Mouse (Mus musculus): Measurements from ENCODE around the gene St7. TPM values are rescaled to one million over a fixed set of nuclear protein-coding genes. Genes with fewer than 3 reads are reported as not detected.
"Not testable (repeated sequence)": the region's sequence is repeated elsewhere in the genome, so short reads cannot be mapped to it uniquely, and the experiment has no call there.

St7 gene
- polyA plus RNA-seq, 1 experiment from 2014 or later = 24.5 TPM

DNA sequence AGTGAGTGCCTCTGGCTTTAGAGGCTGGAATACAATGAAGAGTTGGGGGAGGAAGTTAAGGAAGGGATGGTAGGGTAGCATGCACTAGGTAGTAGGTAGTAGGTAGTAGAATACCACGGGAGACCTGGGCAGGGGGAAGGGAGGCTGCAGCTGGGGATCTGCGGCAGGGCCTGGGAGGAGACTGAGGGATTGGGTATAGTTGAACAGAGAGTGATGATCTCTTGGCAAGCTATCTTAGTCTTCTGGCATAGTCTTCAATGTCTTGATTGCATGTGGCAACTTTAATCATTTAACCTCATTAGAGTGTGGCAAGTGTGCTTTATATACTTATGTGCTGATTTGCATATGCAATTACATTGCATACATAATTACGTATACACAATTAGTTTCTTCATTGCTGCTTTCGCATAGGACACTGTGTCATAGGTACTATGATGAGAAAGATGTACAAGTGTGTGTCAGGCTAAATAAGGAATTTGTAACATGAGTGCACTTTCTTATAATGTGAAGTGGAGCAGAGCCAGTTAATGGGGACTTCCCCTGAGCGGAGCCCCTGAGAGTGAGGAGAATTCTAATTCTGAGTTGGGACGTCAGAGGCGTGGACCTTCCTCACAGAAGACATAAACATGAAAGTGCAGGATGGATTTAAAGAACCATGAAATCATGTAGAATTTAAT is 8.3 kb downstream of the St7 start:
- no peak overlapping the region for H3K27ac ChIP-seq (ENCODE audit: low read length)
- no peak for DNase-seq (ENCODE audit: low spot score)
- H3K27me3 ChIP-seq (replicated peaks; ENCODE audit: insufficient read depth, low read length) = no peaks in the 10 kb centered on the region
- no peak for ATAC-seq
- no peak overlapping the region for H3K4me2 ChIP-seq (replicated peaks; ENCODE audit: low read depth, low read length)
- no peak overlapping the region for H3K9ac ChIP-seq (replicated peaks; ENCODE audit: low read depth)
- H3K9me3 ChIP-seq (ENCODE audit: low read length) = no peaks in the 10 kb centered on the region
- peaks cover 2% of the 10 kb centered on the region; the same call in 1 of the 2 replicates for H3K4me1 ChIP-seq (ENCODE audit: insufficient read depth, low read depth, low read length)
- H3K36me3 ChIP-seq (ENCODE audit: insufficient read depth, low read length) = no peaks in the 10 kb centered on the region
- TF ChIP-seq CTCF (IDR thresholded peaks at IDR 0.05) = no peak
- no peak for TF ChIP-seq EP300 (IDR thresholded peaks at IDR 0.05)
- no peak overlapping the region for H3K4me3 ChIP-seq (ENCODE audit: low read depth, low read length)
- 56% methylated on average over 7 of the region's 7 CpGs for WGBS

DNA sequence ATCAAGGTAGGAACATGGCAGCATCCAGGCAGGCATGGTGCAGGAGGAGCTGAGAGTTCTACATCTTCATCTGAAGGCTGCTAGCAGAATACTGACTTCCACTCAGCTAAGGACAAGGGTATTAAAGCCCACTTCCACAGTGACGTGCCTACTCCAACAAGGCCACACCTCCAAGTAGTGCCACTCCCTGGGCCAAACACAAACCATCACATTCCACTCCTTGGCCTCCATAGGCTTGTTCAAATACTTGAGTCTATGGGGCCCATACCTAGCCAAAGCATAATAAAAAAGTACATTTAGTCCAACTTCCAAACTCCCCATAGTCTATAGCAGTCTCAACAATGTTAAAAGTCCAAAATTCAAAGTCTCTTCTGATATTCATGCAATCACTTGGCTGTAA is 11.3 kb downstream of the St7 start:
- not testable (repeated sequence) for H3K27ac ChIP-seq (ENCODE audit: low read length); H3K4me3 ChIP-seq (ENCODE audit: low read depth, low read length); DNase-seq (ENCODE audit: low spot score); H3K9ac ChIP-seq (replicated peaks; ENCODE audit: low read depth); H3K4me2 ChIP-seq (replicated peaks; ENCODE audit: low read depth, low read length); H3K27me3 ChIP-seq (replicated peaks; ENCODE audit: insufficient read depth, low read length); H3K9me3 ChIP-seq (ENCODE audit: low read length); H3K36me3 ChIP-seq (ENCODE audit: insufficient read depth, low read length); H3K4me1 ChIP-seq (ENCODE audit: insufficient read depth, low read depth, low read length)
- ATAC-seq = peak; percentile 60
- WGBS = 59% methylated on average over 1 of the region's 1 CpGs

DNA sequence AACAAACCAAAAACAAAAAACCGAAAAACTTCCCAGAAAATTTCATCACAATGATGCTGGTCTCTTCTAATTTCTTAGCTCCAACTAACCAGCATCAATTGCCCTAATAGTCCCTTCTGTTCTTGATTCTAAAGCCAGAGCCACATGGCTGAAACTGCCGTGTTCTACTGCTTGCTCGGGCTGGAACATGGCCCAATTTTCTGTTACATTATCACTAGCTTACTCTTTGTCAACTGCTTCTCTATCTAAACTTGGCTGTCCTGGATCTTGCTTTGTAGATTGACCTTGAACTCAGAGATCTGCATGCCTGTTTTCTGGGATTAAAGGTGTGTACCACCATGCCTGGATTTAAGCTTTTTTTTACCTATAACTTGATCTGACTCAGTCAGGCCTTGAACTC is 13.2 kb downstream of the St7 start:
- no peaks in the 10 kb centered on the region for H3K9me3 ChIP-seq (ENCODE audit: low read length)
- no peak overlapping the region for H3K27ac ChIP-seq (ENCODE audit: low read length)
- 76% methylated on average over 3 of the region's 3 CpGs for WGBS
- H3K27me3 ChIP-seq (replicated peaks; ENCODE audit: insufficient read depth, low read length) = no peaks in the 10 kb centered on the region
- no peak overlapping the region for H3K4me2 ChIP-seq (replicated peaks; ENCODE audit: low read depth, low read length)
- ATAC-seq (no peak), DNase-seq (ENCODE audit: low spot score) (no peak)
- H3K36me3 ChIP-seq (ENCODE audit: insufficient read depth, low read length) = no peaks in the 10 kb centered on the region
- TF ChIP-seq CTCF (IDR thresholded peaks at IDR 0.05) (no peak), EP300 (IDR thresholded peaks at IDR 0.05) (no peak)
- no peak overlapping the region for H3K9ac ChIP-seq (replicated peaks; ENCODE audit: low read depth)
- H3K4me1 ChIP-seq (ENCODE audit: insufficient read depth, low read depth, low read length) = no peaks in the 10 kb centered on the region
- no peak overlapping the region for H3K4me3 ChIP-seq (ENCODE audit: low read depth, low read length)

GRCm38 (mm10) chr6:17718978-17719377 is 26.2 kb downstream of the St7 start:
- Histone ChIP-seq H3K36me3 (ENCODE audit: insufficient read depth, low read length) (no peaks in the 10 kb centered on the region), H3K27me3 (replicated peaks; ENCODE audit: insufficient read depth, low read length) (no peaks in the 10 kb centered on the region), H3K9me3 (ENCODE audit: low read length) (no peaks in the 10 kb centered on the region), H3K4me2 (replicated peaks; ENCODE audit: low read depth, low read length) (no peak overlapping the region), H3K9ac (replicated peaks; ENCODE audit: low read depth) (no peak overlapping the region), H3K27ac (ENCODE audit: low read length) (no peak overlapping the region), H3K4me3 (ENCODE audit: low read depth, low read length) (no peak overlapping the region), H3K4me1 (ENCODE audit: insufficient read depth, low read depth, low read length) (no peaks in the 10 kb centered on the region; the same call in 1 of the 2 replicates)
- ATAC-seq (no peak), DNase-seq (ENCODE audit: low spot score) (no peak)
- 89% methylated on average over 7 of the region's 7 CpGs for WGBS
- TF ChIP-seq CTCF (IDR thresholded peaks at IDR 0.05) = no peak
- no peak for TF ChIP-seq EP300 (IDR thresholded peaks at IDR 0.05)

GRCm38 (mm10) chr6:17719423-17719822 is 26.7 kb downstream of the St7 start:
- TF ChIP-seq CTCF (IDR thresholded peaks at IDR 0.05) (no peak), EP300 (IDR thresholded peaks at IDR 0.05) (no peak)
- H3K4me1 ChIP-seq (ENCODE audit: insufficient read depth, low read depth, low read length) = no peaks in the 10 kb centered on the region; the same call in 1 of the 2 replicates
- H3K36me3 ChIP-seq (ENCODE audit: insufficient read depth, low read length) = no peaks in the 10 kb centered on the region
- no peak for DNase-seq (ENCODE audit: low spot score)
- no peaks in the 10 kb centered on the region for H3K27me3 ChIP-seq (replicated peaks; ENCODE audit: insufficient read depth, low read length)
- no peaks in the 10 kb centered on the region for H3K9me3 ChIP-seq (ENCODE audit: low read length)
- H3K4me3 ChIP-seq (ENCODE audit: low read depth, low read length) = no peak overlapping the region
- ATAC-seq = no peak
- no peak overlapping the region for H3K9ac ChIP-seq (replicated peaks; ENCODE audit: low read depth)
- H3K27ac ChIP-seq (ENCODE audit: low read length) = no peak overlapping the region
- WGBS = 89% methylated on average over 5 of the region's 5 CpGs
- H3K4me2 ChIP-seq (replicated peaks; ENCODE audit: low read depth, low read length) = no peak overlapping the region

DNA sequence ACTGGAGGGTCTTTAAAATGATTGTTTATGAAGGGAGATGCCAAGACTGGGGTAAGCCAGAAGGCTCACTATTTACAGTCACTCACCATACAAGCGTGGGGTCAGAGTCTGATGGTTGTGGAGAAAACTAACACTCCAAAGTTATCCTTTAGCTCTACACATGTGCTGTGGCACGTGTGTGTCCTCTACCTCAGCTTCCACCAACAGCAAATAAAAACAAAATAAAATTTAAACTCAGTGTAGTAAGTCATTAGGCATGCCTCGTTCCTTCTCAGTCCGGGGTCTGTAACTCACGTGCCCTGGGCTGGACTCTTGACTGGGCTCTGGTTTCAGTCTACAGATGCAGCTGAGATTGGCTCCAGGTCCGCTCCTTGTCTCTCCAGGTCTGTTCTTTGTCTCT is 27.3 kb downstream of the St7 start:
- DNase-seq (ENCODE audit: low spot score) = no peak
- Histone ChIP-seq H3K4me2 (replicated peaks; ENCODE audit: low read depth, low read length) (no peak overlapping the region), H3K36me3 (ENCODE audit: insufficient read depth, low read length) (no peaks in the 10 kb centered on the region), H3K9me3 (ENCODE audit: low read length) (no peaks in the 10 kb centered on the region), H3K4me3 (ENCODE audit: low read depth, low read length) (no peak overlapping the region), H3K27me3 (replicated peaks; ENCODE audit: insufficient read depth, low read length) (no peaks in the 10 kb centered on the region), H3K4me1 (ENCODE audit: insufficient read depth, low read depth, low read length) (no peaks in the 10 kb centered on the region; the same call in 1 of the 2 replicates), H3K27ac (ENCODE audit: low read length) (no peak overlapping the region), H3K9ac (replicated peaks; ENCODE audit: low read depth) (no peak overlapping the region)
- 68% methylated on average over 6 of the region's 6 CpGs for WGBS
- ATAC-seq = no peak
- TF ChIP-seq CTCF (IDR thresholded peaks at IDR 0.05) (no peak), EP300 (IDR thresholded peaks at IDR 0.05) (no peak)

- no peak overlapping the region for H3K4me3 ChIP-seq (ENCODE audit: low read depth, low read length)
- no peaks in the 10 kb centered on the region for H3K36me3 ChIP-seq (ENCODE audit: insufficient read depth, low read length)
- no peak overlapping the region for H3K4me2 ChIP-seq (replicated peaks; ENCODE audit: low read depth, low read length)
- no peak for TF ChIP-seq EP300 (IDR thresholded peaks at IDR 0.05)
- no peak for TF ChIP-seq CTCF (IDR thresholded peaks at IDR 0.05)
- no peak overlapping the region for H3K9ac ChIP-seq (replicated peaks; ENCODE audit: low read depth)
- DNase-seq (ENCODE audit: low spot score) (no peak), ATAC-seq (no peak)
- no peaks in the 10 kb centered on the region for H3K27me3 ChIP-seq (replicated peaks; ENCODE audit: insufficient read depth, low read length)
- H3K9me3 ChIP-seq (ENCODE audit: low read length) = no peaks in the 10 kb centered on the region
- H3K27ac ChIP-seq (ENCODE audit: low read length) = no peak overlapping the region
- H3K4me1 ChIP-seq (ENCODE audit: insufficient read depth, low read depth, low read length) = no peaks in the 10 kb centered on the region; the same call in 1 of the 2 replicates
- 76% methylated on average over 5 of the region's 5 CpGs for WGBS
Observed at GRCm38 (mm10) chr6:17721706-17722105, 29.0 kb downstream of the St7 start.

Measured in lung, postnatal 0 days (tissue).